Mouse (Mus musculus) cortical plate, adult 2 months (tissue): ENCODE data around the gene Dscaml1. TPM values are rescaled to one million over a fixed set of nuclear protein-coding genes. Genes with fewer than 3 reads are reported as not detected.
"Not testable (repeated sequence)": the region's sequence is repeated elsewhere in the genome, so short reads cannot be mapped to it uniquely, and the experiment has no call there.

Experiments
- H3K27ac ChIP-seq: fragments of 200-500 bp; 2 replicates; pipeline ENCODE4 v1.5.1; 2012; ENCODE audit warnings: low read length, control low read depth, inconsistent platforms; ENCODE audit not compliant: insufficient read depth
- H3K4me1 ChIP-seq: fragments of 200-500 bp; 2 replicates; pipeline ENCODE4 v1.6.1; 2011; ENCODE audit warnings: low read length; ENCODE audit not compliant: control insufficient read depth, insufficient read depth
- H3K4me3 ChIP-seq: fragments of 200-500 bp; 2 replicates; pipeline ENCODE4 v1.5.1; 2011; ENCODE audit warnings: mild to moderate bottlenecking, low read length, control low read depth; ENCODE audit not compliant: insufficient read depth
- CTCF ChIP-seq: fragments of 200-500 bp; IDR thresholded peaks from 2 replicates; pipeline ENCODE4 v1.5.1; 2011; ENCODE audit warnings: mild to moderate bottlenecking, control low read depth, low read length; ENCODE audit not compliant: insufficient read depth; ENCODE audit errors: extremely low read depth
- POLR2A ChIP-seq: fragments of 200-500 bp; IDR thresholded peaks from 2 replicates; pipeline ENCODE4 v1.6.1; 2011; ENCODE audit warnings: mild to moderate bottlenecking, low read length, control low read depth; ENCODE audit not compliant: insufficient read depth; ENCODE audit errors: extremely low read depth
- polyA plus RNA-seq: library from polyadenylated mRNA; depleted of rRNA; stranded (reverse); fragments of >200 nt; gene quantifications from 2 replicates; pipeline ENCODE4 v1.2.3, GENCODE M21; 2012

Gene Dscaml1
- polyA plus RNA-seq, 1 experiment, result 29.7 TPM

GRCm38 (mm10) chr9:45769596-45769995, 343.2 kb downstream of the Dscaml1 start:
- H3K4me3 ChIP-seq, result no peak overlapping the region
- no peak overlapping the region for H3K27ac ChIP-seq
- TF ChIP-seq CTCF (no peak), POLR2A (no peak)
- 0 out of 2 replicates have a peak, but pooled peaks cover 2% of the 10 kb centered on the region for H3K4me1 ChIP-seq

DNA sequence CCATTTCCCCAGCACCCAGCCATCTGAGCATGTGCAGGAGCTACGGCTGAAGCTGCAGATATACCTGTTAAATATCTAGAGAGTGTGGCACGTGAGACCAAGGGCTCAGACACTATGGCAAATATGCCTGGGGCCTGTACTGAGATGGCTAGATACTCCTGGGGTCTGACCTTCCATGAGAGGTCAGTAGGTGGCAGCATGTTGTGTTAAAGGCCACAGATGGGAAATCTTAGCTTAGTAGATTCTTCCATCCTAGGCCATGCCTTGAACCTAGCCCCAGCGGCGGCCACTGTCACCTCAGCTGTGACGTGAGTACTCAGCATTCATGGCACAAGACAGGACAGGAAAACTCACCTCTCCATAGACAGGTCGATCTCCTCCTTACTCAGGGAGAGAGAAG, 347.7 kb downstream of the Dscaml1 start:
- H3K27ac ChIP-seq, result no peak overlapping the region
- no peaks in the 10 kb centered on the region for H3K4me1 ChIP-seq
- no peak for TF ChIP-seq POLR2A
- no peak for TF ChIP-seq CTCF
- no peak overlapping the region for H3K4me3 ChIP-seq

- H3K27ac ChIP-seq, H3K4me1 ChIP-seq, H3K4me3 ChIP-seq: not testable (repeated sequence)
Observed at GRCm38 (mm10) chr9:45776176-45776575, 349.7 kb downstream of the Dscaml1 start.

DNA sequence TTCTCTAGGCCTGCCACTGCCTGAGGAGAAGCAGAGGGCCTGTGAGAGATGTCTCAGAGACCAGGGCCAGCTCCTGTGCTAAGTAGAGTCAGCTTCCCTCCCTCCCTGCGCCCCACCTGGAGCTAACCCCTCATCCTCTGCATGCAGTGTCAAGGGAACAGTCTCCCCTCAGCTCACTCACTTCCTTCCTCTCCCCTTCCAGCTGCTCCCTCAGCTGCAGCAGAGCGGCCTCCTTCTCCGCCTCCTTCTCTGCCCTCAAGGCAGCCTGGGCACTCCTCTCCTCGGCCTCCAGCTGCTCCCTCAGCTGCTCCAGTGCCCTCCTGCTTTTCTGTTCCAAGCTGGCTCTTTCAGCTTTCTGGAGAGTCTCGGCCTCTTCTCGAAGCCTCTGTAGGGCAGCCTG, 352.8 kb downstream of the Dscaml1 start:
- H3K4me1 ChIP-seq, result no peaks in the 10 kb centered on the region
- H3K4me3 ChIP-seq, result no peak overlapping the region
- no peak for TF ChIP-seq CTCF
- no peak for TF ChIP-seq POLR2A
- H3K27ac ChIP-seq, result no peak overlapping the region

DNA sequence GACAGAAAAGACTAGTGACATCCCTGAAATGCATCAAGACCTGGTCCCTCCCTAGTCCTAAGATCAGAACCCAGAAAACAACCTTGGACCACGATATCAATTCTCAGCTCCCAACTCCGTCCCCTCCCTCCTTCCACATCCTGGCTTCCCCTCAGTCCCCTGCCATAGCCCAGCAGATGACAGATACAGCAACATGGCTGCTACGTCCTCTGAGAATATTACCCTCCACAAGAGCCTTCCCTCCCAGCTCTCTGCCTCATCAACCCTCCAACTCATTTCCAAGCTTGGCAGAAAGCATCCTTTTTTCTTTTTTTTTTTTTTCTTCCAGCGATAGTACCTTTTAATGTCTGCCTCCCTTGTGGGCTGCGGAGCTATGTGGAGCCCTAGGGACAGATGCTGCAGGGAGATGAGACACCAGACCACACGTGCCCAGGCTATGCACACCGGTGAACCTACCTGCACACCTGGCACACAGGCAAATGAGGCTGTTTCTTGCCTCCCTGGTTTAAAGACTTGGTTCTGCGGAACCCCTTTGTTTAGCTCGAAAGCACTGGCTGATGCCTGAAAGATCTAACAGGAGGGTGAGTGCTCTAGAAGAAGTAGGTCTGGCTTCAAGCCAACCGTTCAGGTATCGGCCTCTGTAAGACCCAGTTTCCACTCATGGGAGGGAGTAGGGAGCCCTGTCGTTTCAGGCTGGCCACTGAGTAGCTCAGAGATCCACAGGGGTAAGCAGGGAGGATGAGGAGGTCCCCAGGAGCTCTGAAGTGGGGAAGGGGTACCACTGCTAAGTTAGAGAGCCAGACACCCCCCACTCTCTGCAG, 357.0 kb downstream of the Dscaml1 start:
- H3K4me3 ChIP-seq, result no peak overlapping the region
- TF ChIP-seq CTCF, result no peak
- no peak for TF ChIP-seq POLR2A
- H3K4me1 ChIP-seq, result no peaks in the 10 kb centered on the region
- no peak overlapping the region for H3K27ac ChIP-seq

GRCm38 (mm10) chr9:45787071-45787470, 360.6 kb downstream of the Dscaml1 start:
- TF ChIP-seq POLR2A (no peak), CTCF (no peak)
- Histone ChIP-seq H3K27ac (no peak overlapping the region), H3K4me3 (no peak overlapping the region), H3K4me1 (no peaks in the 10 kb centered on the region)

GRCm38 (mm10) chr9:45787547-45787946, 361.1 kb downstream of the Dscaml1 start:
- Histone ChIP-seq H3K4me3 (no peak overlapping the region), H3K27ac (no peak overlapping the region), H3K4me1 (no peaks in the 10 kb centered on the region)
- no peak for TF ChIP-seq CTCF
- TF ChIP-seq POLR2A, result no peak

DNA sequence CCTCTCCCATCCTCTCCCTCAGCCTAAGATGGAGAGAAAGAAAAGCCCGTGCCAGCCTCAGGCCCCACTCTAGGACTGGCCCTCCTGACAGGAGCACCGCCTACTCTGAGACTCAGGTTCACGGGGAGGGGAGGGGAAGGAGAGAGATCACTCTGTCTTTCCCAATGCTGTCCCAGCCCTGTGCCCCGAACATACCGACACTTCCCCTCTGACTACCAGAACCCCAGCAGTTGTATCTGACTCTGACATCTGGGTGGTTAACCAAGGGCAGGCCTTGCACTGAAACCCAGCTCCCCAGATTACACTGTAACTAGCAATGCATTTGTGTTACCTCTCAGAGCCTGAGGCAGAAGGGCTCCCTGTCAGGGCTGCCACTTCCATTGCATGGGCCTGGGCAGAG, 362.0 kb downstream of the Dscaml1 start:
- H3K27ac ChIP-seq, result no peak overlapping the region
- H3K4me1 ChIP-seq, result no peaks in the 10 kb centered on the region
- no peak for TF ChIP-seq POLR2A
- TF ChIP-seq CTCF, result no peak
- H3K4me3 ChIP-seq, result no peak overlapping the region

- TF ChIP-seq POLR2A (no peak), CTCF (no peak)
- no peak overlapping the region for H3K4me3 ChIP-seq
- H3K27ac ChIP-seq, result no peak overlapping the region
- H3K4me1 ChIP-seq, result no peaks in the 10 kb centered on the region
Observed at GRCm38 (mm10) chr9:45791456-45792142, 365.2 kb downstream of the Dscaml1 start.

- TF ChIP-seq CTCF (no peak), POLR2A (no peak)
- no peak overlapping the region for H3K27ac ChIP-seq
- H3K4me1 ChIP-seq, result no peaks in the 10 kb centered on the region
- H3K4me3 ChIP-seq, result no peak overlapping the region
Observed at GRCm38 (mm10) chr9:45792235-45792634, 365.8 kb downstream of the Dscaml1 start.

- Histone ChIP-seq H3K27ac (no peak overlapping the region), H3K4me3 (no peak overlapping the region), H3K4me1 (no peaks in the 10 kb centered on the region)
- TF ChIP-seq CTCF (no peak), POLR2A (no peak)
Observed at GRCm38 (mm10) chr9:45793697-45794096, 367.3 kb downstream of the Dscaml1 start.
